Mouse (Mus musculus) small intestine, adult 2 months (tissue): ENCODE results near the gene Ccdc60.

Experiments
- CTCF ChIP-seq: fragments of 200-500 bp; IDR thresholded peaks from 2 replicates; pipeline ENCODE4 v1.5.1; 2012; ENCODE audit warnings: low read depth, mild to moderate bottlenecking, control low read depth, inconsistent platforms, low read length, moderate library complexity, mixed read lengths; ENCODE audit not compliant: insufficient replicate concordance, insufficient read length; ENCODE audit errors: extremely low read depth
- POLR2A ChIP-seq: fragments of 200-500 bp; IDR thresholded peaks from 2 replicates; pipeline ENCODE4 v1.6.1; 2012; ENCODE audit warnings: low read depth, mild to moderate bottlenecking, control low read depth, inconsistent platforms, low read length, moderate library complexity

DNA sequence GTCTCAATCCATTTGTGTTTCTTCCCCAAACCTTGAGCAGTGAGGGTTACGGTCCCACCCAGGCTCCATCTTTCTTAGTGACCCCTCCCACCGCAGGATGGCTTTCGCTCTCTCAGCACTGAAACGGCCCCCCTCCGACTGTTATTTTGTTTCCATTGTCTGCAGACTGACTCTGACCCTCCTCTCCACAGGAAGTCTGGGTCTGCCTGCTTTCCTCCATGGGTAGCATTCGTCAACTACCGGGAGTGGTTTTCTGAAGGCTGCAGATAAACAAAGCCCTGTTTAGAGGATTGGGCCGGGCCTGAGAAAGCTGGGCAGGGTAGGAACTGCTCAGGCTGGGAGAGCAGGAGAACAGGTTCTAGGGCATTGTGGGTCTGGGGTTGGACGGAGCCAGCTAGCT lies 1.1 kb upstream of the Ccdc60 start:
- no peak for TF ChIP-seq CTCF
- TF ChIP-seq POLR2A = no peak
